Mouse (Mus musculus) heart, embryonic 13.5 days (tissue): ENCODE measurements around the gene Krt80. TPM values are rescaled to one million over a fixed set of nuclear protein-coding genes. Genes with fewer than 3 reads are reported as not detected.

Experiments
- ATAC-seq: fragments of 200-750 bp; cut with Nextera tagmentation; 2 replicates; pipeline ENCODE4 v1.8.0; 2017; ENCODE audit warnings: moderate TSS enrichment; ENCODE audit not compliant: insufficient number of reproducible peaks, low FRiP score, low TSS enrichment; ENCODE audit errors: extremely low read depth
- H3K27ac ChIP-seq: fragments of 300-500 bp; sonication (generic); replicated peaks from 2 replicates; pipeline ENCODE4 v1.5.1; 2015; ENCODE audit warnings: moderate library complexity, mild to moderate bottlenecking, inconsistent platforms
- H3K27me3 ChIP-seq: fragments of 300-500 bp; sonication (generic); replicated peaks from 2 replicates; pipeline ENCODE4 v1.6.1; 2015; ENCODE audit warnings: mild to moderate bottlenecking, inconsistent platforms
- H3K36me3 ChIP-seq: fragments of 300-500 bp; sonication (generic); 2 replicates; pipeline ENCODE4 v1.6.1; 2015; ENCODE audit warnings: mild to moderate bottlenecking, inconsistent platforms
- H3K4me1 ChIP-seq: fragments of 300-500 bp; sonication (generic); 2 replicates; pipeline ENCODE4 v1.6.1; 2015; ENCODE audit warnings: inconsistent platforms
- H3K4me2 ChIP-seq: fragments of 300-500 bp; sonication (generic); 2 replicates; pipeline ENCODE4 v1.6.1; 2015; ENCODE audit warnings: inconsistent platforms, mild to moderate bottlenecking, moderate library complexity
- H3K4me3 ChIP-seq: fragments of 300-500 bp; sonication (generic); 2 replicates; pipeline ENCODE4 v1.5.1; 2015; ENCODE audit warnings: moderate library complexity, mild to moderate bottlenecking, inconsistent platforms
- H3K9ac ChIP-seq: fragments of 300-500 bp; sonication (generic); 2 replicates; pipeline ENCODE4 v1.6.1; 2015; ENCODE audit warnings: inconsistent platforms, mild to moderate bottlenecking, moderate library complexity
- H3K9me3 ChIP-seq: fragments of 300-500 bp; sonication (generic); 2 replicates; pipeline ENCODE4 v1.6.1; 2016; ENCODE audit warnings: inconsistent platforms
- WGBS: fragments of 180-500 bp; shearing (Covaris S2); methylation state at CpG from one replicate; pipeline ENCODE4 v1.1.7; 2015; ENCODE audit warnings: mixed read lengths; 5-methylcytosine and 5-hydroxymethylcytosine counted together
- polyA plus RNA-seq: library from polyadenylated mRNA; unstranded; fragments of >200 nt; fragmentation: Nextera tagmentation; extraction: Ambion mirVana; gene quantifications from 2 replicates; pipeline ENCODE4 v1.2.1, GENCODE M21; 2015

Krt80 gene
- polyA plus RNA-seq, 1 experiment from 2014 or later = 7.8 TPM

DNA sequence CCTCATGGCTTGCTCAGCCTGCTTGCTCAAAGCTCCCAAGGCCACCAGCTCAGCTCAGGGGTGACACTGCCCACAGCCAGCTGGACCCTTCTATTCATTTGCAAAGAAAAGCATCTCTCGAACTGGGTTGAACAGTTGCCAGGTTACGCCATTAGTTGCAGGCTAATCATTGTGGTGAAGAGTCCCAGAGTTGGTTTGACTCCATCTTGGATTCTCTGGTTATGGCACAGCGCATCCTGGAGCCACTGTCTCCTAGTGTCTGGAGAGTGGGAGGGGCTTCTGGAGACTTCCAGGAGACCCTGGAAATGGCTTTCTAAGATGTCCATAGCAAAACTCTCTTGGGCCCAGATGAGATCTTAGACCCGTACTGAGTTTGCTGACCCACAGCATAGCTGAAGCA lies 54.6 kb downstream of the Krt80 start:
- Histone ChIP-seq H3K27me3 (no peaks in the 10 kb centered on the region), H3K9me3 (no peaks in the 10 kb centered on the region), H3K4me2 (no peak overlapping the region), H3K4me3 (no peak overlapping the region; the same call in 1 of the 2 replicates), H3K36me3 (no peaks in the 10 kb centered on the region), H3K9ac (no peak overlapping the region), H3K27ac (no peak overlapping the region), H3K4me1 (peaks cover 37% of the 10 kb centered on the region)
- WGBS = 88% methylated on average over 4 of the region's 4 CpGs
- ATAC-seq = no peak

DNA sequence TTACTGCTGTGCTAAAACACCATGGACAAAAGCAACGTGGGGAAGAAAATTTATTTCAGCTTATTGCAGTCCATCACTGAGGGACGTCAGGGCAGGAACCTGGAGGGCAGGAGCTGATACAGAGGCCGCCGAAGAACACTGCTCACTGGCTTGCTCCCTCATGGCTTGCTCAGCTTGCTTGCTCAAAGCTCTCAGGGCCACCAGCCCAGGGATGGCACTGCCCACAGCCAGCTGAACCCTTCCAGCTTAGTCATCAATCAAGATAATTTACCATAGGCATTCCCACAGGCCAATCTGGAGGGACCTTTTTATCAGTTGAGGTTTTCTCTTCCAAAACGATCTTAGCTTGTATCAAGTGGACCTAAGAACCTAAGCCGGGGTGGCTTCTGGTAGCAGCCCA lies 58.0 kb downstream of the Krt80 start:
- peaks cover 21% of the 10 kb centered on the region for H3K4me1 ChIP-seq
- no peak for ATAC-seq
- no peaks in the 10 kb centered on the region for H3K27me3 ChIP-seq
- no peaks in the 10 kb centered on the region for H3K36me3 ChIP-seq
- H3K27ac ChIP-seq = no peak overlapping the region
- H3K9ac ChIP-seq = no peak overlapping the region
- no peak overlapping the region for H3K4me2 ChIP-seq
- H3K4me3 ChIP-seq = no peak overlapping the region
- WGBS = 68% methylated on average over 6 of the region's 6 CpGs
- H3K9me3 ChIP-seq = no peaks in the 10 kb centered on the region

DNA sequence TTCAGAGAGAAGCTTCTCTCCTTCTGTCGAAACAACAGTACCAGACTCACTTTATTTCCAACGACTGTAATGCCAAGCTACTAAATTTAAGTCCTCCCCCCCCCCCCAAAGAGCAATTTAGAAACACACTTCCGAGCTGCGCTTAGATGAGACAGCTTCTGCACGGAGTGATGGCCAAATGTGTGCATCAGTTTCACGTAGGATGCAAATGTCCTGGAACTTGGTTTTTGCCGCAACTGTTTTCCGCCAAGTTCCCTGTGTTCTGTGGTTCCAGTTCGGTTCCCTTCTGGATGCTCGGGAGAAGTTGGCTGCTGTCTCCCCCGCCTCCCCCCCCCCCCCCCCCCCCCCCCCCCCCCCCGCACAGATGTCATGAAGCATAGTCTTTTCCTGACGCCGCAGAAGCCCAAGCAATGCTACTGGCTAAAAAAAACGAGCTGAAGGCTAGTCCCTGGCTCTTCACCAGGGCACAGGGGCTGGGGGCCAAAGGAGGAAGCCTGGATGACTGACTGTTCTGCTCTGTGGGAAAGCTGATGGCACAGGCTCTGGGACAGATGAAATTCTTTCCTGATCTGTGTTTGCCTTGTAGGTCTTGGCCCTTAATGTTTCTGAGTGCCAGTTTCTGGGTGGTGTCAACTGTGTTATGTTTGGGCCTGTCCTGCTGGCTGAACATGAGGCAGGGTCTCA lies 58.7 kb downstream of the Krt80 start:
- no peak overlapping the region for H3K4me3 ChIP-seq
- no peak overlapping the region for H3K9ac ChIP-seq
- ATAC-seq = no peak
- H3K27ac ChIP-seq = no peak overlapping the region
- H3K4me2 ChIP-seq = no peak overlapping the region
- 44% methylated on average over 14 of the region's 15 CpGs for WGBS
- peaks cover 16% of the 10 kb centered on the region for H3K4me1 ChIP-seq
- H3K9me3 ChIP-seq = no peaks in the 10 kb centered on the region
- H3K36me3 ChIP-seq = no peaks in the 10 kb centered on the region
- no peaks in the 10 kb centered on the region for H3K27me3 ChIP-seq

DNA sequence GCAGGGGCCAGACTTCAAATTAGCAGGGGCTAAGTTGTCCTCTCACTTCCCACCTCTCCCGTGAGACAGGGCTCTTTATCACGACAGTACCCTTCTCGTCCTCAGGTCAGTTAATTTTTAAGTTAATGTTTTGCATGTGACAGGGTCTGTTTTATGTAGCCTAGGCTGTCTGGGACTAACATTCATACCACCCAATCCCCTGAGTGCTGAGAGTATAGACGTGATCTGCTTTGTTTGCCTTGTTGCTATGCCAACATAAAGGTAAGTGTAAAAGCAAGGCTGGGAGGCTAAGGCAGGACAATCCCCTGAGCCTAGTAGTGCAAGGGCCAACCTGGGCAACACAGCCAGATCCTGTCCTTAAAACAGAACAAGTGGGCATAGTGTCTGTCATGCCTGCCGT lies 60.5 kb downstream of the Krt80 start:
- H3K36me3 ChIP-seq = no peaks in the 10 kb centered on the region
- no peak overlapping the region for H3K4me2 ChIP-seq
- no peak overlapping the region for H3K27ac ChIP-seq
- WGBS = 28% methylated on average over 5 of the region's 5 CpGs
- H3K9me3 ChIP-seq = no peaks in the 10 kb centered on the region
- no peak overlapping the region for H3K4me3 ChIP-seq
- no peak for ATAC-seq
- H3K4me1 ChIP-seq = peaks cover 12% of the 10 kb centered on the region
- H3K9ac ChIP-seq = no peak overlapping the region
- H3K27me3 ChIP-seq = no peaks in the 10 kb centered on the region

DNA sequence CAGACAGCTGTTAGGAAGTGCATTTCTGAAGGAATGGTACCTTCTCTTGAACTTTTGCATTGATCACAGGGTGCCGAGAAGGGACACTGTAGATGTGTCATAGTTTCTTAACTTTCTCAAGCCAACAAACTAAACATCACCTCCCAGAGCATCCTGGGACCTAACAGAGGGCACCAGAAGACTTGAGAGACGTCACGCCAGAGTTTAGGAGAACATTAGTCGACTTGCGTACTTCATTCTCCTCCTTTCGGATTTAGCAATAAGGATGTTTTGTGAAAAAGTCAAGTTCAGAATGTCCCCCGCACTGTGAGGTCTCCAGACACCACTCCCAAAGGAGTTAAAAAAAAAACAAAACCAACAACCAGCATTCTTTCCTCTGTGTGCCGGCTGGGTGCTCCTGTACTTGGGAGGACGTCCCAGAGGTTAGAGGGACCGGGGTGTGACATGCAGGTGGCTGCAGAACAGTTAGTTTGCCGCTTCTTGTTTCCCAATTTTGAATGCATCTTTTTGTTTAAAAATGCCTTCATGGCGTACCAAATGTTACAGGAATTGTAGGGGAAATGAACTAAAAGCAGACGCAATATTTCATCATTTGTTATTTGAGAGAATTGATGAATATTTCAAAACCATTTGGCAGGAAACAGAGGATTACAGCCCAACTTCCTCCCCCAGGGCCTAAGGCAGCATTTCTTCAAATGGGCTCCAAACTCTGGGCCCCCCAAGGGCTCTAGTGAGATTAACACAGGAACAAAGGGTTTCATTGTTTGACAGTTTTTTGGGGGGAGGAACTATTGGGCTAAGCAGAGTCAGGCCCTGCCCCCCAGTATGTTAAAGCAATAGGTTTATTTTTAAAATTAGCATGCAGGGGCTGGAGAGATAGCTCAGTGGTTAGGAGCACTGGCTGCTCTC lies 61.3 kb downstream of the Krt80 start:
- WGBS = 62% methylated on average over 13 of the region's 13 CpGs
- Histone ChIP-seq H3K27ac (no peak overlapping the region), H3K36me3 (no peaks in the 10 kb centered on the region), H3K9me3 (no peaks in the 10 kb centered on the region), H3K27me3 (no peaks in the 10 kb centered on the region), H3K4me1 (peaks cover 12% of the 10 kb centered on the region), H3K9ac (no peak overlapping the region), H3K4me3 (no peak overlapping the region), H3K4me2 (no peak overlapping the region)
- no peak for ATAC-seq

DNA sequence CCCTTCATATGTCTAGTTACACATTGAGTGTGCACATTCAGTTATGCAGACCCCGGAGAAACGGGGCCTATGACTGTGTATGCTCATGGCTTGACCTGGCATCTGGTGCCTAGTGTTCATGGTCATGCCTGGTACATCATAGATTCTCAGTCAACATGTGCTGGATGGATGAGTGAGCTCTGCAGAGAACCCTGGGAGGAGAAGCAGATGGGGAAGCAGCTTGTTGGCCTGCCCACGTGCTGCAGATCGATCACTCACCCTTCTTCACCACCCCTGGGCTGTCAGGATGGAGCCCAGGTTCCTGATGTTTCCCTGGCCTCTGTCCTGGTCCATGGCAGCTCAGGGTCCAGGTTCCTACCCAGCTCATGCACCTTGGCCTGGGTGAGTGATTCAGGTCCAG lies 63.5 kb downstream of the Krt80 start:
- no peaks in the 10 kb centered on the region for H3K9me3 ChIP-seq

DNA sequence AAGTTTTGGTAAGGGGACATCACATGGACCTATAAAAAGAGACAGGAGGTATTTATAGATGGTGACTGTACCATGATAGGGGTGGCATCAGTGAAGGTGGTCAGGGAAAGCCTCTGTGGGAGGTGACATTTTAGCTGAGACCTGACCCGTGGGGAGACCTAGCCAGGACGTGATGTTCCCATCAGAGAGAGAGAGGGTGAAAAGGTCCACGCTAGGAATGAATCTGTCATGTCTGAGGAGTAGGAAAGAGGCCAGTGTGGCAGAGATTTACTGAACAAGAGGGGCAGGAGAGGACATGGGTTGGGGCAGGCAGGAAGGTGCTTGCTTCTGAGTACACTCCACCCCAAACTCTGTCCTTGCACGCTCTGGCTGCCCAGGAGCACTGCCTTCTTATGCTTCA lies 66.1 kb downstream of the Krt80 start:
- no peak for ATAC-seq
- no peaks in the 10 kb centered on the region for H3K36me3 ChIP-seq
- no peak overlapping the region for H3K9ac ChIP-seq
- no peaks in the 10 kb centered on the region for H3K9me3 ChIP-seq
- WGBS = 76% methylated on average over 4 of the region's 4 CpGs
- H3K4me2 ChIP-seq = no peak overlapping the region
- peaks cover 17% of the 10 kb centered on the region for H3K4me1 ChIP-seq
- H3K4me3 ChIP-seq = no peak overlapping the region
- no peak overlapping the region for H3K27ac ChIP-seq
- no peaks in the 10 kb centered on the region for H3K27me3 ChIP-seq

More for the DNA sequence above, 63.5 kb downstream of the Krt80 start:
- H3K9ac ChIP-seq = no peak overlapping the region
- 82% methylated on average over 4 of the region's 4 CpGs for WGBS
- no peaks in the 10 kb centered on the region for H3K36me3 ChIP-seq
- no peaks in the 10 kb centered on the region for H3K27me3 ChIP-seq
- H3K4me2 ChIP-seq = no peak overlapping the region
- peaks cover 12% of the 10 kb centered on the region for H3K4me1 ChIP-seq
- H3K27ac ChIP-seq = no peak overlapping the region
- no peak overlapping the region for H3K4me3 ChIP-seq
- no peak for ATAC-seq

DNA sequence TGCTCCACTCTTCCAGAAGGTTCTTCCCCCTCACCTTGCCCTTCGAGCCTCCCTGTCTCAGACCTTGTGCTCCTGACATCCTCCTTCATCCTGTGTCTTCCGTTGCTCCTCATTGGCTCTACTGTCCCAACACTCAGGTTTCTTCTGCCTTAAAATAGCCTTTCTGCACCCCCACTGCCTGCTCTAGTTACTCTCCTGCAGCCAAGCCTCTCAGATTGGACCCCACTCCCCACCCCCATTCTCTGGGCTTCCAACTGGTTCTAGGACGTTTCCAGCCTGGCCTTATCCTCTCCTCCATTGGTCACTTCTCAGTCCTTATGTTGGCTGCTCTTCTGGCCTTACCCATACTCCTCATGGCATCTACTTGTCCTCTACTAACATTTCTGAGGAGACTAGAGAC lies 67.8 kb downstream of the Krt80 start:
- H3K4me2 ChIP-seq = no peak overlapping the region
- H3K9ac ChIP-seq = no peak overlapping the region
- no peaks in the 10 kb centered on the region for H3K36me3 ChIP-seq
- no peak overlapping the region for H3K4me3 ChIP-seq
- 62% methylated on average over 3 of the region's 3 CpGs for WGBS
- H3K27me3 ChIP-seq = no peaks in the 10 kb centered on the region
- peaks cover 25% of the 10 kb centered on the region for H3K4me1 ChIP-seq
- H3K27ac ChIP-seq = no peak overlapping the region
- no peaks in the 10 kb centered on the region for H3K9me3 ChIP-seq
- no peak for ATAC-seq

DNA sequence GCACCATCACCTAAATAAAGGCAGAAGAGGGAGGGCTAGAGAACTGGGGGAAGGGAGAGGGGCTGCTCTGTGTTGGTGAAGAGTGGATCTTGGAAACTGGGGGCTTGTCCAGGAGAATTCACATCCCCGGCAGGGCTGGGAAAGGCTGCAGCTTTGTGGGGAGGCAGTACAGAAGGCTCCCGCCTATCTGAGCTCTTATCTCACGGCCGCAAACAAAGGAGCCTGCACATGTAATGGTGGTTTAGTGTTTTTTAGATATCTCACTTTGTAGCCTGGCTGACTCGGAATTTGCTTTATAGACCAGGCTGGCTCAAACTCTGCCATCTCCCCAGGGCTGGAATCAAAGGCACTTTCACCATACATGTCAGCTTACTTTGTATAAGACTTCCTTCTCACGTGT lies 69.8 kb downstream of the Krt80 start:
- Histone ChIP-seq H3K4me2 (no peak overlapping the region), H3K36me3 (no peaks in the 10 kb centered on the region), H3K4me3 (no peak overlapping the region), H3K27ac (peak overlapping the region; percentile 65; the same call in 1 of the 2 replicates), H3K27me3 (no peaks in the 10 kb centered on the region), H3K9ac (peak overlapping the region; percentile 38), H3K4me1 (peaks cover 25% of the 10 kb centered on the region), H3K9me3 (no peaks in the 10 kb centered on the region)
- ATAC-seq = no peak
- WGBS = 35% methylated on average over 6 of the region's 6 CpGs

DNA sequence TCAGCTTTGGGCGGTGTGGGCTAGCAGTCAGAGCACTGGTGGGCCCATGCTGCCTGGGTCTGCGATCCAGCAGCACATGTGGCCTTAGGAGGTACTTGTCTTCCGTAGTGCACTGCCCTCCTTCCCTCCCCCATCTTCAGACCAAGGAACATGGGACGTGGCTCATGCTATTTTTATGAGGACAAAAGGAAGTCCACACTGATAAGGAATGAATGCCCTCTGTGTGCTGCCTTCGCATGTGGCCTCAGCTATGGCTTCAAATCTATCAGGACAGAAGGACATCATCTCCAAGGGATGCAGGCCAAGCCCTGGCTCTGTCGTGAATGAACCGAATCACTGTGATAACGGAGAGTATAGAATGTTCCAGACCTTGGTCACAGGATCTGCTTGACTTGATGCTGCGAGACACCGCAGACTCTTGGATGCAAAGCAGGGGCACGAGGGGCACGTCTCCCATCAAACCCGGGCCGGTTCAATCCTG lies 70.4 kb downstream of the Krt80 start:
- H3K9ac ChIP-seq = peak overlapping the region; percentile 61; the same call in 1 of the 2 replicates
- no peaks in the 10 kb centered on the region for H3K27me3 ChIP-seq
- H3K27ac ChIP-seq = peak overlapping the region; percentile 65
- no peaks in the 10 kb centered on the region for H3K36me3 ChIP-seq
- no peak for ATAC-seq
- H3K4me1 ChIP-seq = peaks cover 25% of the 10 kb centered on the region
- WGBS = 40% methylated on average over 14 of the region's 14 CpGs
- no peak overlapping the region for H3K4me2 ChIP-seq
- no peaks in the 10 kb centered on the region for H3K9me3 ChIP-seq
- H3K4me3 ChIP-seq = no peak overlapping the region

DNA sequence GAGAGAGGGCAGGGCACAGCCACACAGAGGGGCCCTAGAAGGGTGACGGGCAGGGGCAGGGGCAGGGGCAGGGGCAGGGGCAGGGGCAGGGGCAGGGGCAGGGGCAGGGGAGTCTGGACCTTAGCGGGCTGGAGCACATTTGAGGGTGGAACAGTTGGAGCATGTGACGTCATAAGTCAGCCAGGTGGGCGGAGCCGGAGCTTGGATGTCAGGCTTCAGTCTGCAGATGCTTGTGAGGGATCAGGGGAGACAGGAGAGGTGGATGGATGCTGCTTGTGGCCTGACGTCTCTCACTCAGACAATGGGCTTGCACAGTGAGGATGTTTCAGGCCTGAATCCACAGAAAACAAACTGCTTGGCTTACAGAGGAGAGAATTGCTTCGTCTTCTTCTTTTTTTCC lies 71.4 kb downstream of the Krt80 start:
- no peaks in the 10 kb centered on the region for H3K9me3 ChIP-seq
- H3K9ac ChIP-seq = peak overlapping the region; percentile 56; the same call in 1 of the 2 replicates
- peaks cover 35% of the 10 kb centered on the region for H3K4me1 ChIP-seq
- ATAC-seq = no peak
- no peak overlapping the region for H3K4me3 ChIP-seq
- 20% methylated on average over 7 of the region's 7 CpGs for WGBS
- H3K4me2 ChIP-seq = peak overlapping the region; percentile 46
- H3K27ac ChIP-seq = no peak overlapping the region
- no peaks in the 10 kb centered on the region for H3K36me3 ChIP-seq
- H3K27me3 ChIP-seq = no peaks in the 10 kb centered on the region
